Mouse (Mus musculus): ENCODE data around the gene Arpp19.

DNA sequence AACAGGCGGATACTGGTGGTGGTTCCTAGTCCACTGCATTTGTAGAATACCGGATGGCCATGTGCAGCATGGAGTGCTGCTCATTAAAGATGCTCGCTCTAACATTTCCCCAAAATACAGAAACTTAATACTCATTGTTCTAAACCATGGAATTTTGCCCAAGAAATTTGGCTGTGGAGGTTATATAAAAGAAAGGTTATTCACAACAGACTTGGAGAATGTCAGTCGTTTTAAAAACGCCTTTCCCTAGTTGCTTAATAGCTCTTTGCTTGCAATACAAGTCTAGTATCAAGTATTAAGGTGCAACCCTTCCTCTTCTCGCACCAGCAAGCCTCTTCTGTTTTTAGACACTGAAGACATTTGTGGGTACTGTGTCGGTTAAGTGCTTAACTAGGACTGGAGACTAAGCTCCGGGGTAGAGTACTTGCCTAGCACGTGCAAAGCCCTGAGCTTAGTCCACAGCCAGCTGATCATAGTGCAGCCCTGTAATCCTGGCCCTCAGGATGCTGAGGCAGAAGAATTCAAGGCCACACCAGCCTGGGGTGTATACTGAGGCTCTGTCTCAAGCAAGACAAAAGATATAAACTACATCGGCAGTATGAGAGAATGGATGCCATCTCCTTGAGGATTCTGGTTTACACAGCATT is 42.7 kb upstream of the Arpp19 start:
- no peak for TF ChIP-seq CTCF (IDR thresholded peaks at IDR 0.05; ENCODE audit: borderline replicate concordance, extremely low read depth, insufficient read depth, insufficient read length)
- no peak for TF ChIP-seq POLR2A (IDR thresholded peaks at IDR 0.05; ENCODE audit: borderline replicate concordance, extremely low read depth, insufficient read depth, insufficient read length, poor library complexity, severe bottlenecking)
